Mouse (Mus musculus): ENCODE results near the gene Cxcr1.

DNA sequence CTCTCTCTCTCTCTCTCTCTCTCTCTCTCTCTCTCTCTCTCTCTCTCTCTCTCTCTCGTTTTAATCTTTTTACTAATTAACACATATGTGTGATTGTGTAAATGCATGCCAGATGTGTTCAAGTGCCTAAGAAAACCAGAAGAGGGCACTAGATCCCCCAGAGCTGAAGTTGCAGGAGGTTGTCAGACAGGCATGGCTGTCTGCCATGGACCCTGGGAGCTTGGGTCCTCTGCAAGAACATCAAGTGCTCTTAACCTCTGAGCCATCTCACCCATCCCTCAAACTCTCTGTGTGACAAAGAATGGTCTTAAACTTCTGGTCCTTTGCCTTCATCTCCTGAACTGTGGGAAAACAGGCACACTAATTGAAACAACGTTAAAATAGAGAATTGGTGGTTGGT is 11.4 kb downstream of the Cxcr1 start:
- TF ChIP-seq CTCF (IDR thresholded peaks at IDR 0.05; ENCODE audit: low read depth, low read length), result no peak
- TF ChIP-seq TAL1 (conservative IDR thresholded peaks at IDR 0.05; ENCODE audit: low read depth, low read length), result no peak
- no peak for TF ChIP-seq GATA2 (IDR thresholded peaks at IDR 0.05; ENCODE audit: borderline replicate concordance, low read depth, low read length)

Data from G1E (cell line).